Mouse (Mus musculus) cerebellum, adult 2 months (tissue): ENCODE results near the gene Tuba8. TPM values are rescaled to one million over a fixed set of nuclear protein-coding genes. Genes with fewer than 3 reads are reported as not detected.

Experiments
- DNase-seq, 2 experiments: peaks; one replicate each; pipeline ENCODE4 v3.0.0; 2021
- H3K27ac ChIP-seq: fragments of 200-500 bp; 2 replicates; pipeline ENCODE4 v1.5.1; 2012; ENCODE audit warnings: low read length, control low read depth, inconsistent platforms; ENCODE audit not compliant: insufficient read depth
- H3K27me3 ChIP-seq: fragments of 200-500 bp; 2 replicates; pipeline ENCODE4 v1.6.1; 2012; ENCODE audit warnings: inconsistent platforms, mild to moderate bottlenecking, low read length, moderate library complexity; ENCODE audit not compliant: control insufficient read depth, insufficient read depth
- H3K4me1 ChIP-seq: fragments of 200-500 bp; 2 replicates; pipeline ENCODE4 v1.6.1; 2011; ENCODE audit warnings: low read length; ENCODE audit not compliant: control insufficient read depth, insufficient read depth
- H3K4me3 ChIP-seq: fragments of 200-500 bp; replicated peaks from 2 replicates; pipeline ENCODE3; 2011; ENCODE audit warnings: mild to moderate bottlenecking, low read depth, low read length, control low read depth; ENCODE audit not compliant: insufficient read depth
- CTCF ChIP-seq: fragments of 200-500 bp; IDR thresholded peaks from 2 replicates; pipeline ENCODE4 v1.5.1; 2011; ENCODE audit warnings: low read depth, mild to moderate bottlenecking, control low read depth, low read length, moderate library complexity, borderline replicate concordance; ENCODE audit not compliant: insufficient read depth
- POLR2A ChIP-seq: fragments of 200-500 bp; IDR thresholded peaks from 2 replicates; pipeline ENCODE4 v1.6.1; 2011; ENCODE audit warnings: low read length, control low read depth, borderline replicate concordance; ENCODE audit not compliant: insufficient read depth
- WGBS: fragments of 180-500 bp; shearing (Covaris S2); methylation state at CpG from one replicate; pipeline ENCODE4 v1.1.7; 2018; 5-methylcytosine and 5-hydroxymethylcytosine counted together
- polyA plus RNA-seq: library from polyadenylated mRNA; depleted of rRNA; stranded (reverse); fragments of >200 nt; gene quantifications from 2 replicates; pipeline ENCODE4 v1.2.3, GENCODE M21; 2012

Gene Tuba8
- polyA plus RNA-seq, 1 experiment, result 19.9 TPM

- TF ChIP-seq CTCF (no peak), POLR2A (no peak)
- Histone ChIP-seq H3K4me3 (no peak overlapping the region), H3K27ac (no peak overlapping the region), H3K27me3 (no peaks in the 10 kb centered on the region), H3K4me1 (no peaks in the 10 kb centered on the region; the same call in 1 of the 2 replicates)
- no peak for DNase-seq
- 83% methylated on average over 11 of the region's 11 CpGs for WGBS
These were observed 19.1 kb upstream of the Tuba8 start for GRCm38 (mm10) chr6:121191261-121192009.

GRCm38 (mm10) chr6:121194061-121194955, 16.2 kb upstream of the Tuba8 start:
- DNase-seq, result no peak
- Histone ChIP-seq H3K4me1 (no peaks in the 10 kb centered on the region; the same call in 1 of the 2 replicates), H3K27ac (no peak overlapping the region), H3K27me3 (no peaks in the 10 kb centered on the region), H3K4me3 (no peak overlapping the region)
- WGBS, result 64% methylated on average over 13 of the region's 13 CpGs
- no peak for TF ChIP-seq POLR2A
- no peak for TF ChIP-seq CTCF

GRCm38 (mm10) chr6:121194956-121195731, 15.4 kb upstream of the Tuba8 start:
- no peak for TF ChIP-seq POLR2A
- TF ChIP-seq CTCF, result no peak
- no peak for DNase-seq
- Histone ChIP-seq H3K27ac (no peak overlapping the region), H3K27me3 (no peaks in the 10 kb centered on the region), H3K4me3 (no peak overlapping the region), H3K4me1 (no peaks in the 10 kb centered on the region; the same call in 1 of the 2 replicates)
- 80% methylated on average over 14 of the region's 14 CpGs for WGBS

- DNase-seq, result no peak
- TF ChIP-seq POLR2A, result no peak
- no peak for TF ChIP-seq CTCF
- H3K27me3 ChIP-seq, result no peaks in the 10 kb centered on the region
These were observed 12.6 kb upstream of the Tuba8 start for GRCm38 (mm10) chr6:121197807-121198365.

GRCm38 (mm10) chr6:121200458-121200857, 10.0 kb upstream of the Tuba8 start:
- 75% methylated on average over 4 of the region's 4 CpGs for WGBS
- H3K4me1 ChIP-seq, result no peaks in the 10 kb centered on the region
- no peak overlapping the region for H3K27ac ChIP-seq
- no peak for DNase-seq
- TF ChIP-seq CTCF (no peak), POLR2A (no peak)
- H3K4me3 ChIP-seq, result no peak overlapping the region
- H3K27me3 ChIP-seq, result no peaks in the 10 kb centered on the region

More at GRCm38 (mm10) chr6:121197807-121198365, 12.6 kb upstream of the Tuba8 start:
- 80% methylated on average over 9 of the region's 9 CpGs for WGBS
- Histone ChIP-seq H3K27ac (no peak overlapping the region), H3K4me1 (no peaks in the 10 kb centered on the region; the same call in 1 of the 2 replicates), H3K4me3 (no peak overlapping the region)

GRCm38 (mm10) chr6:121202026-121202425, 8.5 kb upstream of the Tuba8 start:
- H3K4me1 ChIP-seq, result no peaks in the 10 kb centered on the region
- H3K27me3 ChIP-seq, result no peaks in the 10 kb centered on the region
- H3K4me3 ChIP-seq, result no peak overlapping the region
- no peak overlapping the region for H3K27ac ChIP-seq
- WGBS, result 71% methylated on average over 5 of the region's 5 CpGs
- TF ChIP-seq POLR2A, result no peak
- no peak for TF ChIP-seq CTCF
- DNase-seq, result no peak

- H3K27me3 ChIP-seq, result no peaks in the 10 kb centered on the region
- H3K4me3 ChIP-seq, result no peak overlapping the region
- WGBS, result 80% methylated on average over 5 of the region's 5 CpGs
- H3K4me1 ChIP-seq, result no peaks in the 10 kb centered on the region
- DNase-seq, result no peak
- TF ChIP-seq CTCF (no peak), POLR2A (no peak)
- H3K27ac ChIP-seq, result no peak overlapping the region
These were observed 4.0 kb upstream of the Tuba8 start for GRCm38 (mm10) chr6:121206481-121206880.

- no peak overlapping the region for H3K4me3 ChIP-seq
- no peak for TF ChIP-seq CTCF
- no peak for TF ChIP-seq POLR2A
- 89% methylated on average over 2 of the region's 2 CpGs for WGBS
- no peak overlapping the region for H3K27ac ChIP-seq
- no peaks in the 10 kb centered on the region for H3K27me3 ChIP-seq
- no peaks in the 10 kb centered on the region for H3K4me1 ChIP-seq
- DNase-seq, result no peak
These were observed 912 bp upstream of the Tuba8 start for GRCm38 (mm10) chr6:121209584-121209983.
